Mouse (Mus musculus): ENCODE results near the gene Prdx2. TPM values are rescaled to one million over a fixed set of nuclear protein-coding genes. Genes with fewer than 3 reads are reported as not detected.
A peak's percentile ranks its signal among the peaks of the same experiment; 100 is the strongest.

Prdx2 gene
- 100 to 1,000 TPM; 633 to 676 TPM for total RNA-seq (2021)

DNA sequence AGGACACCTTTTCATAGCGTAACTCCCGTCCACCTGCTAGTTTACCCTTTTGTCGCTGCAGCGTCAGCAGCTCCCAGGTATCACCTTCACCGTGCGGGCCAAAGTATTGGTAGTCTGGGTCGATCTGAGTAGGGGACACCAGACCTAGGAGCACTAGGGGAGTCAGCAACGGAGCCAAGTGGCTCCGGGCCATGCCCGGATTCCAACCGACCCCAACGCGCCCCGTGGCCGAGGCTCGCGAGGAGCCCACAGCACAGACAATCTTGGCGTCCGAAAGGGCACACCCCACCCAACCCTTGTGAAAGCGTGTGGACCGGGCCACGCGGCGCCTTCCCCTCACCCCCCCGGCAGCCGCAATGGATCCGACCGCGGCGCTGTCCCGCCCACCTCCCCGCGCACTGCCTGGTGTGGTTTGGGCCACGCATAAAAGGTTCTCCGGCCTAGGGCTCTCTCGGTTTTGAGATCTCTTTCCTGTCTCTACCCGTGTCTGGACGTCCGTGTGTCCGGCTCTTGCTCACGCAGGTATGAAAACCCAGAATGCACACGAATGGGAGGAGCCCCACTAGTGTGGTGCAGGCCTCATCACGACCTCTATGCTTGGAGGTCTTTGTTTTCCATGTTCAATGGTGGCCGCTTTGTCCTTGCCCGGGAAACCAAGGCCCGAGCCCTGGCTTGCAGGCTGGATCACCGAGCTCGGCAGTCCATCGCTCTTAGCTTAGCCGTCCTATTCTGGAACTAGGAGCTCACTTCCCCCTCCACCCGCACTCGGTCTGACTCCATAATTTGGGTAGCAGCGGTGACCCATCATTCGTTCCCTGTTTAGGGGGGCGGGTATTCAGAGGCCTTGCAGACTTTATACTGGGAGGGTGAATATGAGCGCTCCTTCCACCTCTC, at the start of gene Prdx2, which contains the start of the genes Gm49661 and Rnaseh2a:
Prdx2 (plus strand) TSS at position 347 of the 894 bp plus-strand sequence.
Gm49661 (minus strand) TSS at position 193 of the 894 bp plus-strand sequence.
Rnaseh2a (minus strand) TSS at position 527 of the 894 bp plus-strand sequence.
- intact Hi-C loops (cut with DNase I) = no loop called here
- peak; percentile 75 to 80 for DNase-seq

DNA sequence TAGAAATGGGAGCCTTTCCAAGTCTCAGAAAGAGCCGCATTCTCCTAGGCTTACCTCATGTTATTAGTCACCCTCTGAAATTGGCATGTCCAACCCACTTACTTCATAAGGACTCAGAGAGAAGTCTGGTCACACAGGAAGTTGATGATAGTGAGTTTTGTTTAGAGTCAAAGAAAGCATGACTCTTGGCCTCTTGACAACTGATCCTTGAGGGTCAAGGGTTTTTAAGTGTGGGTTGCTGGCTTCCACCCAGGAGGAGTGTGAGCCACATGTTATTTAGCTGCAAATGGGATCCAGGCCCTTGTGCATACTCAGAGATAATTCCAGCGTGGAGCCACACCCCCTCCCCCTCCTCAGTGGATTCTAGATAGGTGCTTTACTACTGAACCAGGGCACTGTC, 47.8 kb upstream of the Prdx2 start:
- intact Hi-C loops (cut with DNase I) = no loop called here
- no peak for DNase-seq

DNA sequence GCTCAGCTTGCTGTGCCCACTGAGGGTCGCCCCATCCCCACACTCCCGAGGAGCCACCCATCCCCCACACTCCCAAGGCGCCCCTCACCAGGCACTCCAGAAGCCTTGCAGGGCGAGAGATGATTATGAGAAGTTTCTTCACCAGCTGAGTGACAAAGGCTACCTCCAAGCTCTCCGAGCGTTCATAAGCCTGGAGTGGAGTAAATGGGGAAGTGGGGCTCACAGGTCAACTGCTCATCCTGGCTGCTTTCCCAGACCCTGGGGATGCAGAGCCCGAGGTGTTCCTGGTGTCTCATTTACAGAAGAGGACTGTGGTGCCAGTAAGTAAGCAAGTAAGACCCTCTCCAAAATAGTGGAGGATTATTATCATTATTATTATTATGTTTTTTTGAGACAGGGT, 43.8 kb upstream of the Prdx2 start:
- DNase-seq = no peak
- intact Hi-C loops (cut with DNase I) = loop anchor here (5.0 kb wide), 1 partner anchor 37 kb away; no protein-coding TSS in a partner anchor

DNA sequence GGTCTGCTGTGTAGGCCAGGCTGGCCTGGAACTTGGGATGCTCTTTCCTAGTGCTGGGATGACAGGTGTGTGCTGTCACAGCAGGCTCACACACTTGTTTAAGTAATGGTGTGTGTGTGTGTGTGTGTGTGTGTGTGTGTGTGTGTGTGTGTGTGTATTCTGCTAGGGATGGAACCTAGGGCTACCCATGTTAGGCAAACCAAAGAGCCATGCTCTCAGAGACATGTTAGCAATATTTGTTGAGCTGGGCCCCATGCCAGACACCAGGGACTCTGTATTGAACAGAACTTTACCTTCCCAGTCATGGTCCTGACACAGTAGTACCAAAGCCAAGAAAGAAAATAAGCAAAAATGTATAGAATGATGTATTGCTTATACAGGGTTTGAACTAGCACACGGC, 41.9 kb upstream of the Prdx2 start:
- intact Hi-C loops (cut with DNase I) = loop anchor here (5.0 kb wide), 1 partner anchor 35 kb away; no protein-coding TSS in a partner anchor
- no peak for DNase-seq

DNA sequence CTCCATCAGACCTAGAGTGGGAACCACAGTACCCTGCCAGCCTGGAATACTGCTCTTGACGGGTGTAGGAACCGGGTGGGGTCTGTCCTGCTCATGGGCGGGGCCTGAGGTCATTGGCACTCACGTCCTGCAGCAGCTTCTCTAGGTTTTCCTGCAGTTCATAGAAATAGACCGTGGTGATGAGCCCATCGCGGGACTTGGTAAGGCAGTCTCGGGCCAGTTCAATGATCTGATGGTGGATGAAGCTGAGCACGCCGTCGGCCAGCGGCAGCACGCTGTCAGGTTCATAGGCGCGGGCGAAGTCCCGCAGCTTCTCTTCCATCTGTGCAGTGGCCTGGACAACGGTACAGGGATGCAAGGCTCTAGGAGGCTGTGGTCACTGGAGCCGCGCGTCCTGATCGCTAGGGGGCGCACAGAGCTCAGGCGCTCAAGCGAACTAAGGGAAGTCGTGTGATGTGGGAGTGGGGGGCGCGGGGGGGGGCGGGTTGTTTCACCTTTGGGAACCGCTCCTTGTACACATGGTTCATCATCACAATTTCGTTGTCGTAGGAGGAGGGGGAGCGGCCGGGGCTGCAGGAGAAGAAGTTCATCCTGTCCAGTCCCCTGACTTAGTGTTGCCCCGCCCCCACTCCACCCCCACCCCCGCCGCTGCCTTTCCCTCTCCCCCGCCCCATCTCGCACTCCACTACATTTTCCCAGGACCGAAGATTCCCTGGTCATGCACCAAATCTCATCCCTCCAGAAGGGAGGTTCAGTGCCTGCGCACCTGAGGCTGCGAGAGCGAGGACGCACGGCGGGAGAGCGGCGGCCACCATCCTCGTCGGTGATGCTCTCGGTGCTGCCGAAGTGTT, 40.7 kb upstream of the Prdx2 start:
- peak; percentile 65 to 75 for DNase-seq
- intact Hi-C loops (cut with DNase I) = loop anchor here (1.0 to 5.0 kb wide), 2 partner anchors 34 to 67 kb away; no protein-coding TSS in a partner anchor

DNA sequence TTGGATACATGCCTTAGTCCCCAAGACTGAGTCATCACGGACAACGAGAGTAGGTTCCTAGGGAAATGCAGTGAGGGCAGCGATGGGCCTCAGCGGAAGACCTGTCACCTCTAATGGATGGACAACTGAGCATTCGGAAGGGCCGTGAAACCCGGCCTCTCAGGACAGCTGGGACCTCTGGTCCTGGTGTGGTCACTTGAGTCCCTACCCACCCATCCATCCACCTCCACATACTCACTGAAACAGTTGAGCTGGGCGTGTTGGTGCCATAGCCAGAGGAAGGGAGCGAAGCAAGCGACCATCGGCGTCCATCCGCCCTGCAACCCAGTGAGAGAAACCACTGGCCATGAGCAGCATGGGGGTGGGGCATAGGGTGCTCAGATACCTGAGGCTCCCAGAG, 38.8 kb upstream of the Prdx2 start:
- no peak for DNase-seq
- intact Hi-C loops (cut with DNase I) = no loop called here

DNA sequence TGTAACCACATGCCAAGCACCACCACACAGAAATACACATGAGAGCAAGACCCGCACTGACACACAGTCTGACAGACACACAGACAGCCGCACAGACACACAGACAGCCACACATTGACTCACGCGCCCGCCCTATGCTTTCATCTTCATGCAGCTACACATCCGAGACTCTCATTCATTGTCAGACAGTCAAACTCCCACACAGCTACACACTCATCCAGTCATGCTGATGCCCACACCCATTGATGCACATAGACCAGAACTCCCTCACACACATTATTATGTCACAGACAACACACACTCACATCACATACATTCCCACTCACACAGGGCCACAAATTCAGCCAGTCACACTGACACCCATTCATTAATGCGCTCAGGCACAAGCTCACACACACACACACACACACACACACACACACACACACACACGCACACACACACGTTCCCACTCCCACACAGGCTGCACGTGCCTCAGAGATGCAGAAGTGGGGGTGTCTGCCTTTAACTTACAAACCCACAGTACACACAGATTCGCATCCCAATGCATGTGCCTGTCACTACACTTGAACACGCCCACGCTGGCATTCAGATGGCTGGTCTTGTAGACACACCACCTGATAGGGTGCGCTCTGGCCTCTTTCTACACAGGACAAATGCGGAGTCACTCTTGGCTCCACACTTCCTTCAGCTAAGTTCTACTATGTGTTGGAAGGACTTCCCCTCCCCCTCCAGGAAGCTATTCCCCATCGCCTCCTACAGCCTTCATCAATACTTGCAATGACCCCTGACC, 35.4 kb upstream of the Prdx2 start:
- intact Hi-C loops (cut with DNase I) = no loop called here
- DNase-seq = no peak

DNA sequence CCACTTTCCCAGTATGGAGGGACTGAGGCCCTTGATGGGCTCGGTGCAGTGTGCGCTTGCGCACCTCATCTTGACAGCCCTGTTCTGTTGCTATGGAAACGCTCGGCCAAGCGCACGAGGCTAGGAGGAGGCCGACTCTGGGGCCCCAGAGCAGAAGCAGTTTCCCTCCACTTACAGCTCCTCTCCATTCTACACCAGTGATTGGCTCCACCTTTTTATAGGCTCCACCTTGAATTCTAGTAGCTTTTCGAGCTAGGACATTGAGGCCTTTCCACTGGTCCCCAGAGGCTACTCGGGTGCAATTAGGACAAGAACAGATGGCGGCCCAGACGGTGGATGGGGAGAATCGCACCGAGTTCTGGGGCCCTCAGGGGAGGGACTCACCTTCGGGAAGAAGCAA, 34.5 kb upstream of the Prdx2 start:
- intact Hi-C loops (cut with DNase I) = no loop called here
- DNase-seq = no peak

DNA sequence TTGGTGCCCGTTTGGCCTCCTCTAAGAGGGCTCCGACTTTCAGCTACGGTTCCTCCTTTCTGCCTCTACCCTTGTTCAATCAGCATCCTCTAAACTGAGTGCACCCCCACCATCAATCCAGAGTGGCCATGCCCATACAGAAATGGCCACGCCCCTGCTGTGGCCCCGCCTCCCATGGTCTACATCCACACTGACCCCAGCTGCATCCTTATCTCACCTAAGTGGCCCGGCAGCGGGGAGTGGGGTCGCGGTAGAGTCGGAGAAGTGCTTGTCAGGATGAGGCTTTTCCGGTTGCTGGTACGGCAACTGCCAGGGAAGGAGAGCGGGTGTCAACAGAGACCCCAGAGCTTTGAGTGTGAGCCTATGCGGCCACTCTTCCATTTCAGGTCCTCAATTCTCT, 33.9 kb upstream of the Prdx2 start:
- intact Hi-C loops (cut with DNase I) = no loop called here
- no peak for DNase-seq

DNA sequence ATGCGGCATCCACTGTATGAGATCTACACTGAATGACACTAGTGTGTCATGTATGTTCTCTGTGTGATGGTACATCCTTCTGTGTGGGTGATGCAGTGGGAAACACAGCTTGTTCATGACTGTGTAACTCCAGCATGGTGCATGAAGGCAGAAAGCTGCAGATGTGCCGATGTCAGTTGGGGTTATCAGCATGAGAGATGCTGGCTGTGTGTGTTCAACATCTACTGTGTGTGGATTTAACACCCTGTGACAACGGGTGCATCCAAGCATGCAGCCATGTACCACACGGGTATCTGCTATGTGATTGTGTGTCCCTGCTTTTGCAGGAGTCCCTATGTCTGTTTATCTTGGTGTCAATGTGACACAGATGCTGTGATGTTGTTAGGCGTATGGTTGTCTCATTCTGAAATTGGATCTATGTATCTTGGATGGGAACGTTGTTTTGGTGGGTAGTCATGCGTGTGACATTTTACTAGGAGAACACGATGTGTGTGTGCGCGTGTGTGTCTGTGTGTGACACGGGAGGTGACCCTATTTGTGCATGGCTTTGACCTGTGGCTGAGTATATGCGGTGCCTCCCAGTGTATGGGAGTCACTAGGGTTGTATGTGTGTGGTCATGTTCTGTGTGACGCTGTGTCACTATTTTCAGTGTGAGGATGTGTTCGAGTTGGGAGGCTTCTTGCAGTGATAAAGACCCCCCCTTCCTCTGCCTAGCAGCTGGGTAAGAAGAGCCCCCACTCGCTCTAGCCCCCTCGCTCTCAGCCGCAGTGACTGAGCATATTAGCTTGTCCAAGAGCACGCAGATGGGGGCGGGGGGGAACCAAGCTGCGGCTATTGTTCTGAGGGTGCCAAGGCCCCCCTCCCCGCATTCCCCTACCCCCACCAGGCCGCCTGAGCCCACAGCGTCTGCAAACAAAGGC, 33.1 kb upstream of the Prdx2 start:
- intact Hi-C loops (cut with DNase I) = no loop called here
- no peak for DNase-seq

DNA sequence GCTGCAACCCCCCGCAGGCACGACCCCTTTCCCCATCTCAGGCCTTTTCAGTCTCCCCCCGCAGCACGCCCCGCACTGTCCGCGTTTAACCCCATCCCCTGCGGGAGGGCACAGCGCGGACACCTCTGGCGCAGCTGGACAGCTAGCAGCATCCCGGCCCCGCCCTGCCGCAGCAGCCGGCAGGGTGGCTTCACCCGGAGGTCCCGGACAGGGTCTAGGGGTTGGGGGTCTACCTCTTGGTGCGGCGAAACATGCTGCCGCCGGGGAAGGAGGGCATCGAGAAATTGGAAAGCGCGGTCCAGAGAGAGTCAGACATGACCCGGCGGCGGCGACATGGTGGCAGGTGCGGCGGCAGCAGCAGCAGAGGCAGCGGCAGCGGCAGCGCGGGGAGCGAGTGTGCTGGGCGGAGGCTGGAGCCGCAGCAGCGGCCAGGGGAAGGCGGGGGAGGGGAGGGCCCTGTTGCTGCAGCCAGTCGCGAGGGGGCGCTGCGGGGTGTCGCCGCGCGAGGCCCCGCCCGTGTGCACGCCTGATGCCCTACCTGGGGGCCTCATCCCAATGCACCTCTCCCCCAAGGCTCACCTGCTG, 32.3 kb upstream of the Prdx2 start, which contains the start of gene Mast1:
Mast1 (minus strand) TSS at position 398 of the 585 bp plus-strand sequence.
- intact Hi-C loops (cut with DNase I) = no loop called here
- DNase-seq = peak; percentile 49 to 50

DNA sequence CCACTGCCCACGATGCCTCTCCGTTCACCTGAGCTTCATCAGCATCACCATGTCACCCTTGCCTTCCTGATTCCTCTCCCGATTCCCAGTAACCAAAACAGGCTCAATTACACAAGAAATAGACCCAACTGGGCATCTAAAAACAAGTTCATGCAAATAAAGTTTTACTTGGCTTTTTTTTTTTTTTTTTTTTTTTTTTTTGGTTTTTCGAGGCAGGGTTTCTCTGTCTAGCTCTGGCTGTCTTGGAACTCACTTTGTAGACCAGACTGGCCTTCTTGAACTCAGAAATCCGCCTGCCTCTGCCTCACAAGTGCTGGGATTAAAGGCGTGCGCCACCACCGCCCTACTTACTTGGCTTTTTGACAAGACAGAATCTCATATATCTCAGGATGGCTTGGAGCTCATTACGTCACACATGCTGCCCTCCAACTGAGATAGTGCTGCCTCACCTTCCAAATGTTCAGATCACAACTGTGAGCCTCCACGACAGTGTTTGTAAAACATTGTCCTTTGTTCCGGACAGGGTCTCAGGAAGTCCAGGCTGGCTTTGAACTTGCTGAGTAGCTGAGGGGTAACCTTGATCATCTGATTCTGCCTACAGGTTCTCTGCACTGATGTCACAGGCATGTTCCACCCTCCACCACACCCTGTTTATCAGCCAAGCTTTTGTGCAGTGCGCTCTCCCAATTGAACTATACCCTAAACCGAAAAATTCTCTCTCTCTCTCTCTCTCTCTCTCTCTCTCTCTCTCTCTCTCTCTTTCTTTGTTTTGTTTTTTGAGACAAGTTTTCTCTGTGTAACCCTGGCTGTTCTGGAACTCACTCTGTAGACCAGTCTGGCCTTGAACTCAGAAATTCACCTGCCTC, 31.5 kb upstream of the Prdx2 start:
- no peak for DNase-seq
- intact Hi-C loops (cut with DNase I) = no loop called here

DNA sequence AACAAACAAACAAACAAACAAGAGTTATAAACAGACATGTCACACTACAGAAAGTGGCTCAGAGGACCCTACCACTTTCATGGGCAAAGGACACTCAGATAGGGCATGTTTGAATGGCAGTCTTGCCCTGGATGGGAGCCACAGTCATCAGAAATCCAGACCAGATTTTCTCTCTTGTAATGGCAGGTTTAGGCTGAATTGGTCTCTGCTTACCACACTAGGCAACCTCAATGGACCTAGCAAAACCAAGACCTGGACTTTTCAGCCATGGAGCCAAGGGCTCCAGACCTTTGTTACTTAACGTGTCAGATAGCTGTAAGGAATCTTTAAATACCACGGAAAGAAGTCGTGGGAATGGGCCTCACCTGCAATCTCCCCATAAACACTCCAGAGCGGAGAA, 25.7 kb upstream of the Prdx2 start:
- intact Hi-C loops (cut with DNase I) = no loop called here
- no peak for DNase-seq

DNA sequence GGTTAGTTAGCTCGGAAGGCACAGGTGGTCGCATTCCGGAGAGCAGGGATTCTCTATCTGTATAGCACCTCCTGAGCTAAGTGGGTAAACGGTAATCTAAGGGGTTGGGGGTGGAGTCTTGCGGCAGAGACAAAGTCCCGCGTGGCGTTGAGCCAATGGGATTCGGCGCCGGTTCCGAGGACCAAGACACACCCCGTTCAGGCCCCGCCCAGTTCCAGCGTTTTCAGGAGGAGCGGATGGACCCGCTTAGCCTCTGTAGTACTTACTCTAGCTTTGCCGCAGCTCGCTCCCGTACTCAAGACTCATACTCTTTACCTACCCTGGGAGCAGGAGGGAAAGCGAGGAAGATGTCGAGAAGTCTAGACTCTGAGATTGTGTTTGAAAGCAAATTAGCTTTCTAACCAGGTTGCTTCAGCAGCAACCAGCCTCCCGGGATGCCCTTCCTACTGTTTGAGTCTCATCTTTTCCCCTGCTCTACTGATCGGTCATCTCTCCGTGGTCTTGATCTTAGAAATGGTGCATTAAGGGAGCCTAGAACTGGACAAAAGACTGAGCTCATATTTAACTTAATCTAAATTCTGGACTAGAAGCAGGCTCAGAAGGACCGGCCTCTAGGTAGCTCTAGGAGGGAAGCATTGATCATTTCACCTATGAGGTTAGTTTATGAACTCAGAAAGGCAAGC, 24.8 kb upstream of the Prdx2 start:
- intact Hi-C loops (cut with DNase I) = no loop called here
- DNase-seq = peak in 1 of 2 experiments; percentile 23

DNA sequence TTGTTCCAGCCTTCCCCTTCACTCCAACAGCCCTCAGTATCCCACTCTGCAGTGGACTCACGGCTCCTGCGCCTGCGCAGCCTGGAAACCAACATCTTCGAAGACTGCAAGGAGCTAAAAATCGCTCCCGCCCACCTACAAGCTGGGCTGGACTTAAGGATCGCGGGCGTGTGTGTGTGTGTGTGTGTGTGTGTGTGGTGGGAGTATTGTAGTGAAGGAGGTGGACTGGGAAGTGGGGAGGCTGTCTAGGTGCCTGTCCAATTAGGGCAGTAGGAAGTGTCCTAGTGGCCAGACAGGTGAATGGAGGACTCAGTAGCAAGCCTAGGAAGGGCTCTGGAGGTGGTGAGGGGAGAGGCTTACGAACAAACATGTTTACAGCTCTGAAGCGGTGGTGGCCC, 24.2 kb upstream of the Prdx2 start:
- intact Hi-C loops (cut with DNase I) = no loop called here
- no peak for DNase-seq

DNA sequence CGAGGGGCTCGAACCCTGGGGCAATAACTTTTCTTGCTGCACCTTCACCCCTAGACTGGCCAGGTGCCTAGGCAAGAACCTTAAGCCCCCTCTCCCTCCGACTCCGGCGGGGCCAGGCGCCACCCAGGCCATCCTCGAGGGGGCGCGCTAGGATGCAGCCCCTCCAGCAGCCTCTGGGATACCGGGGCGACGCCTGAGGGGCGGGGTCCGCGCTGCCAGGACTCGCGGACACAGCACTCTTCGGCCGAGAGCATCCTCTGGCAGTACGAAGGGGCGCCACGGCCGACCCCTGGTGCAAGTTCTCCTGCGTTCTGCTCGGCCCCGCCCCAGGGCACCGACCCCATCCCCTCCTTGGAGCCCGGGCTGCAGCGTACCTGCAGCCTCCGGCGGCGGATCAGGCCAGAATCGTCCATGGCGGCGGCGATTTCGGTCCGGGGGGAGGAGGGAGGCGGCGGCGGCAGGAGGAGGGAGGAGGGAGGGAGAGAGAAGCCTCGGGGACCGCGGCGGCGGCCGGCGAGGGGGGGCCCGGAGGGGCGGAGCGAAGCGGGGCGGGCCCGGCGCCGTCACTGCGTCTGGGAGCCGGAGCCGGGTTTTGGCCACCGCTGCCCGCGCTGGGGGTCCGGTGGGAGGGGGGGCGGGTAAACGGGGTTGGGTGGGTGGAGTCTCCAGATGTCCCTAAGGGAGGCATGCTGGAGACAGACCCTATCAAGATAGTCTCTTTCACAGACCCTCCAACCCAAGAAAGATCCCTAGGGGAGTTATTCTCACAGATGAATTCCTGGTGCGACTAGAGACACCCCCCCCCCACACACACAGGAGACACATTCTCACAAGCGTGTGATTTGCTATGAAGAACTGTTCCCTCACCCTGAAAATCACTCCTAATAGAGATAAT, 23.5 kb upstream of the Prdx2 start:
- intact Hi-C loops (cut with DNase I) = no loop called here

More for the DNA sequence above, 23.5 kb upstream of the Prdx2 start:
- DNase-seq = no peak

Data from heart, postnatal 36 days (tissue).